ENCODE assay signal across 8 mouse cellular contexts in the genomic region with DNA sequence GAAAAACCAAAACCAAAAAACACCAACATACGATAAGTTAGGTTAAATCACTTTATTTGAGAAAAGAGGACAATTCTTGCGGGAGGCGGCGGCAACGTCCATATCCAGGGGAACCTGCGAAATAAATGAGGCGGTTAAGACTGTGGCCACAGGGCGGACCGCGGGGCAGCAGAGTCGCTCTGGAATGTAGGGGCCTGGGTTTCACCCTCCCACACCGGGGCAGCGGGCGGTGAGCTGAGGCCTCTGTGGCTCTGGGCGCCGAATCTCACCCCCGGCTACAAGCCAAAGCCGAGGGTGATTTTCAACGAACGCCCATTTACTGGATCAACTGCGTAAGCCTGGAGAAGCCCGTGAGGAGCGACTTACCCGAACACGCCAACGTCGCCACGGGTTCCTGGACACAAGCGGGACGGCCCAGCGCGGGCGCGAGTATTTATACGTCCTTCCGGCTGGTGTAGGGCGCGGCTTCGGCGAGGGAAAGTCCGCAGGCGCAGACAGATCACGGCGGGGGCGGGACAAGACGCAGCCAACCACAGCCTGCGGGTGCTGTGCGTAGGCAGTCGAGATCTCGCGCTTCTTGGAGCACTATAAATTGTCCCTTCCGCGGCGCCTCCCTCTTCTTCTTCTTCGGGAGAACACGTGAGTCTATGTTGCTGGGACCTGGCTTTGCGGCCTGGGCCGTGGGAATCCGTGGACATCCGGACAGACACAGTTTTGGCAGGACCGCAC. TPM values are rescaled to one million over a fixed set of nuclear protein-coding genes. Genes with fewer than 3 reads are reported as not detected.
DNase-seq lines count a peak whose midpoint lies in the region; ATAC-seq lines count a peak whose summit lies in the region.

No protein-coding gene starts in this region.

- peak overlapping the region; percentile 88 for H3K9ac ChIP-seq in heart, embryonic 14.5 days (ENCODE audit: low read length)
- H3K9ac ChIP-seq in liver, embryonic 13.5 days = peak overlapping the region; percentile 91
- H3K9ac ChIP-seq in stomach, embryonic 16.5 days (ENCODE audit: low read length) = peak overlapping the region; percentile 95

- 0 out of 2 replicates have a peak, but pooled peaks cover 2% of the 10 kb centered on the region for H3K4me1 ChIP-seq in brown adipose tissue, adult 24 weeks (ENCODE audit: control insufficient read depth, insufficient read depth, insufficient read length, low read length)
- H3K4me1 ChIP-seq in heart, embryonic 14.5 days (ENCODE audit: control insufficient read depth in 2 of 2, insufficient read depth in 2 of 2, low read length in 2 of 2) = peaks cover 6 to 30% of the 10 kb centered on the region in 2 experiments
- peaks cover 51% of the 10 kb centered on the region for H3K4me1 ChIP-seq in liver, embryonic 13.5 days (replicated peaks)
- peaks cover 19% of the 10 kb centered on the region for H3K4me1 ChIP-seq in stomach, embryonic 16.5 days (ENCODE audit: control insufficient read depth, insufficient read depth, low read length)

- DNase-seq in CD4-positive, CD25-positive, alpha-beta regulatory T cell, adult 2 months (ENCODE audit: low read depth, low spot score) = peak; percentile 99
- peak; percentile 75 for DNase-seq in fat pad, adult 2 months (ENCODE audit: extremely low read depth, low read depth, low spot score)
- peak; percentile 99 for DNase-seq in kidney, postnatal 14 days
- DNase-seq in liver, embryonic 13.5 days = peak; percentile 97
- DNase-seq in neural tube, embryonic 10.5 days (ENCODE audit: extremely low spot score, low spot score) = peak; percentile 98

- WGBS in heart, embryonic 14.5 days = under 1% methylated on average over 61 of the region's 61 CpGs
- whole genome bisulfite sequencing in liver, embryonic 13.5 days (ENCODE audit: insufficient replicate concordance) = under 1% methylated on average over 61 of the region's 61 CpGs
- WGBS in stomach, embryonic 16.5 days = under 1% methylated on average over 61 of the region's 61 CpGs

- peak overlapping the region; percentile 74 for H3K4me2 ChIP-seq in heart, embryonic 14.5 days (ENCODE audit: low read length)
- peak overlapping the region; percentile 87 for H3K4me2 ChIP-seq in liver, embryonic 13.5 days
- H3K4me2 ChIP-seq in stomach, embryonic 16.5 days (ENCODE audit: low read depth, low read length) = peak overlapping the region; percentile 72

- H3K9me3 ChIP-seq in heart, embryonic 14.5 days (ENCODE audit: control insufficient read depth, low read length) = no peaks in the 10 kb centered on the region
- H3K9me3 ChIP-seq in liver, embryonic 13.5 days (replicated peaks) = no peaks in the 10 kb centered on the region
- H3K9me3 ChIP-seq in stomach, embryonic 16.5 days (replicated peaks; ENCODE audit: control insufficient read depth, low read length) = no peaks in the 10 kb centered on the region

- peak overlapping the region; percentile 78 for H3K27ac ChIP-seq in brown adipose tissue, adult 24 weeks (replicated peaks; ENCODE audit: low read depth, low read length)
- H3K27ac ChIP-seq in heart, embryonic 14.5 days (replicated peaks in 1 of 2; ENCODE audit: control insufficient read depth in 1 of 2, insufficient read depth in 1 of 2, low read depth in 2 of 2, low read length in 2 of 2) = peak overlapping the region; percentile 66 to 80
- peak overlapping the region; percentile 84 for H3K27ac ChIP-seq in liver, embryonic 13.5 days
- H3K27ac ChIP-seq in stomach, embryonic 16.5 days (ENCODE audit: low read length) = peak overlapping the region; percentile 88

- peak; percentile 98 for ATAC-seq in heart, embryonic 14.5 days (ENCODE audit: insufficient number of reproducible peaks, insufficient read depth, low FRiP score, low read depth)
- ATAC-seq in liver, embryonic 13.5 days (ENCODE audit: low read depth) = peak; percentile 93
- peak; percentile 99 for ATAC-seq in stomach, embryonic 16.5 days (ENCODE audit: insufficient read depth, low FRiP score)

- H3K27me3 ChIP-seq in heart, embryonic 14.5 days (ENCODE audit: control insufficient read depth, insufficient read depth, low read length) = no peaks in the 10 kb centered on the region
- no peaks in the 10 kb centered on the region for H3K27me3 ChIP-seq in liver, embryonic 13.5 days
- no peaks in the 10 kb centered on the region for H3K27me3 ChIP-seq in stomach, embryonic 16.5 days (ENCODE audit: control insufficient read depth, insufficient read depth, low read length)

- H3K36me3 ChIP-seq in heart, embryonic 14.5 days (ENCODE audit: control insufficient read depth, insufficient read depth, low read length) = peaks cover 40% of the 10 kb centered on the region
- peaks cover 57% of the 10 kb centered on the region for H3K36me3 ChIP-seq in liver, embryonic 13.5 days
- H3K36me3 ChIP-seq in stomach, embryonic 16.5 days (ENCODE audit: control insufficient read depth, insufficient read depth, low read length) = 0 out of 2 replicates have a peak, but pooled peaks cover 3% of the 10 kb centered on the region

- H3K4me3 ChIP-seq in brown adipose tissue, adult 24 weeks (ENCODE audit: insufficient read depth, low read depth, low read length) = peak overlapping the region; percentile 97
- H3K4me3 ChIP-seq in heart, embryonic 14.5 days (ENCODE audit: control insufficient read depth in 1 of 2, insufficient read depth in 1 of 2, low read depth in 1 of 2, low read length in 2 of 2) = peak overlapping the region; percentile 57 to 79
- peak overlapping the region; percentile 82 for H3K4me3 ChIP-seq in liver, embryonic 13.5 days (replicated peaks)
- H3K4me3 ChIP-seq in stomach, embryonic 16.5 days (replicated peaks; ENCODE audit: low read length) = peak overlapping the region; percentile 94

RNA-seq across cellular contexts. Expression of a gene that starts 1.7 kb away (rescaled TPM):
- 608 and 619 TPM in 2 replicates for polyA plus RNA-seq in brown adipose tissue, adult 24 weeks (2012; ENCODE audit: insufficient read depth, insufficient read length, missing spikeins)
- polyA plus RNA-seq in heart, embryonic 14.5 days (2014; fragmentation: Nextera tagmentation; extraction: Ambion mirVana) = 919 and 1,010 TPM in 2 replicates
- 1,350 and 1,469 TPM in 2 replicates for polyA plus RNA-seq in liver, embryonic 13.5 days (2015; fragmentation: Nextera tagmentation; extraction: Ambion mirVana)
- 1,212 and 1,230 TPM in 2 replicates for polyA plus RNA-seq in stomach, embryonic 16.5 days (2015; fragmentation: Nextera tagmentation; extraction: Ambion mirVana)

RNA-seq across cellular contexts. Expression of a gene that starts 1.8 kb away (rescaled TPM):
- not detected in 2 replicates for polyA plus RNA-seq in brown adipose tissue, adult 24 weeks (2012; ENCODE audit: insufficient read depth, insufficient read length, missing spikeins)
- polyA plus RNA-seq in heart, embryonic 14.5 days (2014; fragmentation: Nextera tagmentation; extraction: Ambion mirVana) = not detected in 2 replicates
- polyA plus RNA-seq in liver, embryonic 13.5 days (2015; fragmentation: Nextera tagmentation; extraction: Ambion mirVana) = 0.10 TPM in 1 of 2 replicates, not detected in the other
- 0.14 TPM in 1 of 2 replicates, not detected in the other for polyA plus RNA-seq in stomach, embryonic 16.5 days (2015; fragmentation: Nextera tagmentation; extraction: Ambion mirVana)

RNA-seq across cellular contexts. Expression of a gene that starts 4.6 kb away (rescaled TPM):
- polyA plus RNA-seq in brown adipose tissue, adult 24 weeks (2012; ENCODE audit: insufficient read depth, insufficient read length, missing spikeins) = 1,098 and 1,103 TPM in 2 replicates
- 556 and 564 TPM in 2 replicates for polyA plus RNA-seq in heart, embryonic 14.5 days (2014; fragmentation: Nextera tagmentation; extraction: Ambion mirVana)
- polyA plus RNA-seq in liver, embryonic 13.5 days (2015; fragmentation: Nextera tagmentation; extraction: Ambion mirVana) = 206 and 216 TPM in 2 replicates
- polyA plus RNA-seq in stomach, embryonic 16.5 days (2015; fragmentation: Nextera tagmentation; extraction: Ambion mirVana) = 225 and 246 TPM in 2 replicates

RNA-seq across cellular contexts. Expression of a gene that starts 8.0 kb away (rescaled TPM):
- 4.8 and 10.7 TPM in 2 replicates for polyA plus RNA-seq in brown adipose tissue, adult 24 weeks (2012; ENCODE audit: insufficient read depth, insufficient read length, missing spikeins)
- polyA plus RNA-seq in heart, embryonic 14.5 days (2014; fragmentation: Nextera tagmentation; extraction: Ambion mirVana) = 1.3 and 1.7 TPM in 2 replicates
- 0.10 TPM in 1 of 2 replicates, not detected in the other for polyA plus RNA-seq in liver, embryonic 13.5 days (2015; fragmentation: Nextera tagmentation; extraction: Ambion mirVana)
- polyA plus RNA-seq in stomach, embryonic 16.5 days (2015; fragmentation: Nextera tagmentation; extraction: Ambion mirVana) = 0.25 and 0.57 TPM in 2 replicates

RNA-seq across cellular contexts. Expression of a gene that starts 12.2 kb away (rescaled TPM):
- 19.9 TPM in 2 replicates for polyA plus RNA-seq in brown adipose tissue, adult 24 weeks (2012; ENCODE audit: insufficient read depth, insufficient read length, missing spikeins)
- polyA plus RNA-seq in heart, embryonic 14.5 days (2014; fragmentation: Nextera tagmentation; extraction: Ambion mirVana) = 39.2 and 40.2 TPM in 2 replicates
- 53.0 and 53.2 TPM in 2 replicates for polyA plus RNA-seq in liver, embryonic 13.5 days (2015; fragmentation: Nextera tagmentation; extraction: Ambion mirVana)
- 63.6 and 70.4 TPM in 2 replicates for polyA plus RNA-seq in stomach, embryonic 16.5 days (2015; fragmentation: Nextera tagmentation; extraction: Ambion mirVana)

Comparison
In these comparisons a context has a peak if more than half of its experiments do, and no peak if none do; other contexts are left out.
1. Peak in every context shown above with its lines: DNase-seq, ATAC-seq, H3K4me3 ChIP-seq and H3K27ac ChIP-seq.